Mouse (Mus musculus): ENCODE results near the gene Slc7a5.

DNA sequence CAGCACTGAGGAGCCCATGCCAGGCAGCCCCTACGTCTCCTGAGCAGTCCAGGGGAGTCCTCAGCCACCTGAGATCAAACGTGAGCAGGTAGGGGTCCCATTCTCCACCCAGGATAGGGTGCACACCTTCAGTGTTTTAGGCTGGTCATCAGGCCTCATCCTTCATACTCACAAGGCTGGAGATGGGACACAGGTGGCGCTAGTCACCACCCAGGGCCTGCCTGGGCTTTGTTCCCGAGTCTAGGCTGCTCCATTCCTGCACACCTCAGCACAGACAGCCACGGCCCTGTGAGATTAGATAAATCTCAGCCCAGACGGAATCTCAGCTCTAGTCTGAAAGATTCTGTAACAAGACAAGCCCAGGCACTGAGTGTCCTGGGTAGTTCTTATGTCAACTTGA lies 3.5 kb downstream of the Slc7a5 start:
- TF ChIP-seq CTCF (IDR thresholded peaks at IDR 0.05; ENCODE audit: borderline replicate concordance, extremely low read depth, insufficient read depth, insufficient read length) (no peak), POLR2A (IDR thresholded peaks at IDR 0.05; ENCODE audit: borderline replicate concordance, extremely low read depth, insufficient read depth, insufficient read length, poor library complexity, severe bottlenecking) (no peak)
